Mouse (Mus musculus) hindbrain, postnatal 0 days (tissue): ENCODE data around the gene Gpr55. TPM values are rescaled to one million over a fixed set of nuclear protein-coding genes. Genes with fewer than 3 reads are reported as not detected.

ENCODE experiments used
- ATAC-seq: fragments of 200-750 bp; cut with Nextera tagmentation; 2 replicates; pipeline ENCODE4 v1.8.0; 2017; ENCODE audit warnings: mild to moderate bottlenecking, moderate TSS enrichment, moderate library complexity
- DNase-seq: peaks from one replicate; pipeline ENCODE4 v3.0.0-alpha.2; 2015; ENCODE audit warnings: low spot score
- H3K27ac ChIP-seq: fragments of 300-500 bp; sonication (generic); 2 replicates; pipeline ENCODE4 v1.5.1; 2014; ENCODE audit warnings: mild to moderate bottlenecking
- H3K27me3 ChIP-seq: fragments of 300-500 bp; sonication (generic); 2 replicates; pipeline ENCODE4 v1.6.1; 2014; ENCODE audit warnings: low read length, mixed read lengths; ENCODE audit not compliant: insufficient read depth
- H3K36me3 ChIP-seq: fragments of 300-500 bp; sonication (generic); 2 replicates; pipeline ENCODE4 v1.6.1; 2014; ENCODE audit warnings: low read length, mixed read lengths; ENCODE audit not compliant: insufficient read depth
- H3K4me1 ChIP-seq: fragments of 300-500 bp; sonication (generic); 2 replicates; pipeline ENCODE4 v1.6.1; 2014; ENCODE audit warnings: antibody characterized with exemption, low read length, mixed read lengths; ENCODE audit not compliant: insufficient read depth
- H3K4me2 ChIP-seq: fragments of 300-500 bp; sonication (generic); 2 replicates; pipeline ENCODE4 v1.6.1; 2014; ENCODE audit warnings: low read depth, mild to moderate bottlenecking, low read length, moderate library complexity, mixed read lengths
- H3K4me3 ChIP-seq: fragments of 300-500 bp; sonication (generic); 2 replicates; pipeline ENCODE4 v1.5.1; 2014; ENCODE audit warnings: low read length
- H3K9ac ChIP-seq: fragments of 300-500 bp; sonication (generic); replicated peaks from 2 replicates; pipeline ENCODE4 v1.6.1; 2014; ENCODE audit warnings: mild to moderate bottlenecking, low read length, moderate library complexity, mixed read lengths
- H3K9me3 ChIP-seq: fragments of 300-500 bp; sonication (generic); 2 replicates; pipeline ENCODE4 v1.6.1; 2016; ENCODE audit warnings: low read length, mixed read lengths
- CTCF ChIP-seq: IDR thresholded peaks from 2 replicates; pipeline ENCODE4 v1.5.1; 2016; ENCODE audit warnings: antibody characterized with exemption, control low read depth, low read depth
- WGBS: fragments of 180-500 bp; shearing (Covaris S2); extraction: QIAGEN DNeasy Blood & Tissue Kit; methylation state at CpG from one replicate; pipeline ENCODE4 v1.1.7; 2014; 5-methylcytosine and 5-hydroxymethylcytosine counted together
- polyA plus RNA-seq: library from polyadenylated mRNA; unstranded; fragments of >200 nt; fragmentation: Nextera tagmentation; extraction: Ambion mirVana; gene quantifications from 2 replicates; pipeline ENCODE4 v1.2.1, GENCODE M21; 2015
- total RNA-seq: library from RNA; depleted of rRNA; stranded (reverse); fragments of >200 nt; gene quantifications from 2 replicates; pipeline ENCODE4 v1.2.3, GENCODE M21; 2014

Gene Gpr55
- total and polyA plus RNA-seq, 2 experiments from 2014 or later = 0.14 to 0.21 TPM

DNA sequence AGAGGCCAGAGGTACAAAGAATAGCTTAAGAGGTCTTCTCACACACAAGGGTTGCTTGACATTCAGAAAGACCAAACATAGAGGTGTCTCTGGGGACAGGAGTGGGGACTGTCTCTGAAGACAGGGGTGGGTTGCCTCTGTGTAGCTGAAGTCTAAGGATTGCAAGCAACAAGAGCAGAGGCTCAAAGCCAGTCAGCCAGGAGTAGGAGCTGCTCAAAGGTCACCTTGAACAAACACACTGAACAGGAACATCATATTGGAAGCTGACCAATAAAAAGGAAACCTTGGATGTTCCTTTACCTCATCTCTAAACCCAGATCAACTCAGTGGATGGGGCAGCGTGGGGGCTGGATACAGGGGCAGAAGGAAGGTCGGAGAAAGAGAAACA, 924 bp downstream of the Gpr55 start:
- Histone ChIP-seq H3K27ac (no peak overlapping the region), H3K36me3 (no peaks in the 10 kb centered on the region), H3K4me2 (no peak overlapping the region), H3K4me3 (no peak overlapping the region), H3K9ac (no peak overlapping the region), H3K9me3 (no peaks in the 10 kb centered on the region), H3K27me3 (no peaks in the 10 kb centered on the region), H3K4me1 (peaks cover 11% of the 10 kb centered on the region; the same call in 1 of the 2 replicates)
- no peak for DNase-seq
- no peak for ATAC-seq
- TF ChIP-seq CTCF = no peak
- WGBS = 80% methylated on average over 2 of the region's 2 CpGs

GRCm38 (mm10) chr1:85959129-85959888, 1.5 kb downstream of the Gpr55 start:
- Histone ChIP-seq H3K4me3 (no peak overlapping the region), H3K36me3 (no peaks in the 10 kb centered on the region), H3K9ac (no peak overlapping the region), H3K27me3 (no peaks in the 10 kb centered on the region), H3K9me3 (no peaks in the 10 kb centered on the region), H3K27ac (no peak overlapping the region), H3K4me2 (no peak overlapping the region), H3K4me1 (peaks cover 11% of the 10 kb centered on the region; the same call in 1 of the 2 replicates)
- ATAC-seq (no peak), DNase-seq (no peak)
- WGBS = 75% methylated on average over 6 of the region's 6 CpGs
- no peak for TF ChIP-seq CTCF

GRCm38 (mm10) chr1:85957942-85958619, 2.7 kb downstream of the Gpr55 start:
- no peak overlapping the region for H3K4me3 ChIP-seq
- H3K27me3 ChIP-seq = no peaks in the 10 kb centered on the region
- WGBS = 50% methylated on average over 9 of the region's 9 CpGs
- H3K4me1 ChIP-seq = peaks cover 11% of the 10 kb centered on the region; the same call in 1 of the 2 replicates
- no peaks in the 10 kb centered on the region for H3K9me3 ChIP-seq
- no peak for TF ChIP-seq CTCF
- no peak overlapping the region for H3K27ac ChIP-seq
- H3K9ac ChIP-seq = no peak overlapping the region
- ATAC-seq (peak; percentile 24; the same call in 1 of the 2 replicates), DNase-seq (peak; percentile 12)
- H3K36me3 ChIP-seq = no peaks in the 10 kb centered on the region
- no peak overlapping the region for H3K4me2 ChIP-seq

DNA sequence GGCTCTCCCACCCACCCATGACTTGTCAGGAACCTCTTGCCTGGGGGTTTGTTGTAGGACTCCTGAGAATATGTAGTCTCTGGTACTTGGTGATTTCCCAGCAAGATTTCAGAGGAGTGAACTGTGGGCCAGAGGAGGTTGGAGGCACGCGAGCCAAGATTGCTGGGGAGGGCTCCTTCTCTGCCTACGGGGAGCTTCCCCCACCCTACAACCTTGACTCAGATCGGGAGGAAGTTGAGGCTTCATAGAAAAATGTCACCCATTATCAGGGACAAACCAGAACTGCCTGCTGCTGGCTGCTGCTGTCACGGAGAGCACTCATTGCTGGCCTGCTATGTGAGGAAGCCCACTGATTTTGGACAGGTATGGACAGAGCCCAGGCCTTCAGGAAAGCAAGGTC, 3.5 kb downstream of the Gpr55 start:
- Histone ChIP-seq H3K36me3 (no peaks in the 10 kb centered on the region), H3K27ac (no peak overlapping the region), H3K4me3 (no peak overlapping the region), H3K27me3 (no peaks in the 10 kb centered on the region), H3K4me1 (peaks cover 11% of the 10 kb centered on the region; the same call in 1 of the 2 replicates), H3K9me3 (no peaks in the 10 kb centered on the region), H3K4me2 (no peak overlapping the region), H3K9ac (no peak overlapping the region)
- ATAC-seq (0 out of 2 replicates have a peak, but pooled peaks have one; percentile 18), DNase-seq (no peak)
- no peak for TF ChIP-seq CTCF
- WGBS = 78% methylated on average over 5 of the region's 5 CpGs

GRCm38 (mm10) chr1:85955150-85955549, 5.7 kb downstream of the Gpr55 start:
- WGBS = 76% methylated on average over 3 of the region's 3 CpGs

DNA sequence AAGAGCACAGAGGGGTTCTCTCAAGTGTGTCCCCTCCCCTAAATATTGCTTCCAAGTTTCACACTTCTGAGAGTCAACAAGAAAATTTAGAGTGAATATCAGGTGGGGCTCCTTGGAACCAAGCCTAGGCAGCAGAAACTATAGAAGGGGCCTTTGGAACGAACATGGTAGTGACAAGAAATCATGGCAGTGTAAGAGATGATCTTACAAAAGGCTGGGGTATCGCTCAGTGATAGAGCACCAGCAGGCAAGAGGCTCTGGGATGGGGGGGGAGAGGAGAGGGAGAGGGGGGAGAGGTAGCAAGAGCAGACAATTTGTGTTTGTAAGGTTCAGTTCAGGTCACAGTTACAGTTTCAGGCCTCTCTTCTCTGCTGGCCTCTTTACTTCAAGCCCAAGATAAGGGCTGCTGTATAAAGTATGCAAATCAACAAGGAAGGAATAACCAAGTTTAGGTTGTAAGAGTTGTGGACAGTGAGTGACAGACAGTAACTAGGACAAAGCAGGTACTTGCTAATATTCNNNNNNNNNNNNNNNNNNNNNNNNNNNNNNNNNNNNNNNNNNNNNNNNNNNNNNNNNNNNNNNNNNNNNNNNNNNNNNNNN, 11.6 kb downstream of the Gpr55 start:
- TF ChIP-seq CTCF = no peak
- Histone ChIP-seq H3K27ac (no peak overlapping the region), H3K4me1 (no peaks in the 10 kb centered on the region), H3K4me2 (no peak overlapping the region), H3K4me3 (no peak overlapping the region), H3K27me3 (no peaks in the 10 kb centered on the region), H3K9me3 (no peaks in the 10 kb centered on the region), H3K36me3 (no peaks in the 10 kb centered on the region), H3K9ac (no peak overlapping the region)
- DNase-seq (no peak), ATAC-seq (no peak)
- WGBS = 83% methylated on average over 2 of the region's 2 CpGs

More at GRCm38 (mm10) chr1:85955150-85955549, 5.7 kb downstream of the Gpr55 start:
- Histone ChIP-seq H3K4me3 (no peak overlapping the region), H3K9me3 (no peaks in the 10 kb centered on the region), H3K9ac (no peak overlapping the region), H3K4me1 (peaks cover 11% of the 10 kb centered on the region; the same call in 1 of the 2 replicates), H3K36me3 (no peaks in the 10 kb centered on the region), H3K27me3 (no peaks in the 10 kb centered on the region), H3K4me2 (no peak overlapping the region), H3K27ac (no peak overlapping the region)
- DNase-seq (no peak), ATAC-seq (no peak)
- TF ChIP-seq CTCF = no peak
